Mouse (Mus musculus) T-helper 1 cell (primary cell): Measurements from ENCODE around the gene Tmem132a.

Experiments
- in situ Hi-C: fragments of 300-600 bp; cut with MboI, MseI; formaldehyde crosslinking; loops from one replicate; pipeline ENCODE4 v1.15.1; 2025; ENCODE audit warnings: high pct_unique_total_duplicates

Tmem132a gene

DNA sequence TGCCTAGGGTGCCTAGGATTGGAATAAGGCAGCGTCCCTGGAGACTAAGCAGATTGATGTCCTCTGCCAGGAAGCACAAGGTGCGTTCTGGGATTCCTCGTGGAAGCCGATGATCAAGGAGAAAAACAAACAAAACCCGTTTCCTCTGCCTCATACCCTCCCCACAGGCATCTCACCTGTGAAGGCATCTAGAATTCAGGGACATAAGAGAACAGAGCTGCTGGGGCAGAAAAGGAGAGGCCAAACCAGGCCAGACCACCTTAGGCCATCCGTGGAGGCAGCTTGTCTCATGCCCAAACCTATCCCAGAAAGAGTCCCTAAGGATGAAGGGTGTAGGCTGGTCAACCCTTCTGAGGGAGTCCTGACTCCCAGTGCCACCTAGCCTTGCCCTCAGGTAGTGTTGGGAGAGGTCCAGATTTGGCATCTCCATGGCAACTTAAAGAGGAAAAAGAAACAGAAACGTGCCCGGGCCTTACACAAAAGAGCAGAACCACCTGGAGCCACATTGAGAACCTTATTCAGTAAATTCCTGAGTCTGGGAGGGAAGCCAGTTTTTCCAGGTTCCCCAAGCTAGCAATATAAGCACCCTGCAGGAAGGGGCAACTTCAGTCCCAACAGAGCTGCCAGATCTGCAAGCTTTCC is at the start of gene Tmem132a:
Gene Tmem132a, minus strand, starts transcription at position 55 of the 642 bp plus-strand sequence.
- in situ Hi-C loops = no loop called here

DNA sequence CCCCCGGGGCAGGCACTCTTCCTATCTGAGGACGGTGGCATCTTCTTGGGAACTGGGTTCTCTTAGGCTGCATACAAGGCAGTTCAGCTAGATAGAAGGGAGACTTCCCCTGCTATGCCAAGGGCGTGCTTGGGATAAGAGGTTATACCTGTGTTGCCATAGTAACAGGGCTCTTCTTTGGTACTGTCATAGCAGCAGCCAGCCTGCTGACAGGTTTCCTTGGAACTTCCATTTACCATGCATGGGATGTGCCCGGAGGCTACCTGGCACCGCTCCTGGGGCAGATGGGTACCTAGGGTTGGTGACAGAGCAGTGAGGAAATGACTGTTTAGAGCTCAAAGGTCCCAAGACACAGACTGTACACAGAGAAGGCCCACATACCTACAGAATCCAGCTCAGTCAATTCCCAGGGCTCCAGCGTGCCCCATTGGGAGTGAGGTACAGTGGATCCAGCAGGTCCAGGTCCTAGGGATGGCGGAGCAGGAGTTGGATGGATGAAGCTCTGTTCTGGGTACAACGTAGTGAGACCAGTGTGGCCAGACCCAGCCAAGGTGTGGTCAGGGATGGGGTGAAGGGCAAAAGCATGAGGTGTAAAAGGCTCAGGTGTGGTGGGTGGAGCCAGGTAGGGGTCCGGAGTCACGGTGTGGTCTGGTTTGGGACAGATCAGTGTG is 48.7 kb upstream of the Tmem132a start:
- in situ Hi-C loops = loop anchor here (10.0 kb wide), 1 partner anchor 46 kb away; no protein-coding TSS in a partner anchor

DNA sequence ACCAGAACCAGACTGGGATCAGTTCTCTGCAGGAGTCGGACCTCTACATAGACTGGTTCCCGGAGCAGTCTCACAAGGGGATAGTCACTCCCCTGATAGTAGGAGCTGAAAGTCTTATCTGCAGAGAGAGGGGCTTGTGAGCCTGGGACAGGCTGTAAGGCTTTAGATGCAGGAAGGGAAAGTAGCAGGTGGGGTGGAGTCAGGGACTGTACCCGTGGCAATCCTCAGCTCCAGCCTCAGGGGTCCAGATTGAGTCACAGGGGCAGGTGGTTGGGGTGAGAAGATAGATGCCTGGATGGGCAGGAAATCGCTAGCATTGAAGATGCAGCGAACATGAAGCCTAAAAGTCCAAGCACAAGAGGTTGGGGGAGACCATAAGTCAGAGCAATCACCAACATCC is 46.8 kb upstream of the Tmem132a start:
- in situ Hi-C loops = loop anchor here (10.0 kb wide), 1 partner anchor 48 kb away; no protein-coding TSS in a partner anchor

DNA sequence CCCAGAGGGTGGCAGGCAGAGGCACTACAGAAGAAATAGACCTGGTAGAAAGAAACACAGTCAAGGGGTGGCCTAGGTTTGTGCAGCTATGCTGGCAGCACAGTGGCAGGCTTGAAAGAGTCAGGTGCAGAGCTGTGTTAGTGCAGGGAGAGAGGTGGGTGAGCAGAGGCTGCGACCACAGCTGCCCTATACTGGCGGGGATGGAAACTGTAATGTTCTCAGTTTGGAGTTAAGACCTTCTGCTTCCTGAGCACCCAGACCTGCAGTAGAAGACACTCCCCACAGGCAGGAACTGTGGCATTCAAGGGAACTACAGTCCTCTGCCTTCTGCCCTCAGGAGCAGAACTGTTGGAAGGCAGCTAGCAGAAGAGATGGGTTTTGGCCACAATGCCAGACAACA is 45.1 kb upstream of the Tmem132a start:
- in situ Hi-C loops = loop anchor here (10.0 kb wide), 1 partner anchor 50 kb away; no protein-coding TSS in a partner anchor

DNA sequence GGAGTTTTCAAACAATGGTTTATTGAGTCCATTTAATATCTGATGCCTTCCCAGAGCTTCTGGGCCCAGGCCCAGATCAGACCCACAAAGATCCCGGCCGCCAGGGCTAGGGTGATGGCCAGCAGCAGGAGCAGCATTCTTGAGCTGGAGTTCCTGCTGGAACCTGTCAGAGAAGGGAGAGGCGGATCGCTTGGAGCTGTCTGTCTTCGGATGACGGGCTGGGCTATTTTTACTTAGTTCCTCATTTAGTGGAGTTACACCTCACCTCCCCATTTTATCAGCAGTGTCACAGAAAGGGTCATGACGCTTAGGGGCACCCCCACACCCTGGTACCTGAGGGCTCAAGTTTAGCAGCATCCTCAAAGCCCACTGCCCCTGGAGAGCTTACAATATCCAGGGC is 44.6 kb upstream of the Tmem132a start:
- in situ Hi-C loops = loop anchor here (10.0 kb wide), 1 partner anchor 51 kb away; no protein-coding TSS in a partner anchor

DNA sequence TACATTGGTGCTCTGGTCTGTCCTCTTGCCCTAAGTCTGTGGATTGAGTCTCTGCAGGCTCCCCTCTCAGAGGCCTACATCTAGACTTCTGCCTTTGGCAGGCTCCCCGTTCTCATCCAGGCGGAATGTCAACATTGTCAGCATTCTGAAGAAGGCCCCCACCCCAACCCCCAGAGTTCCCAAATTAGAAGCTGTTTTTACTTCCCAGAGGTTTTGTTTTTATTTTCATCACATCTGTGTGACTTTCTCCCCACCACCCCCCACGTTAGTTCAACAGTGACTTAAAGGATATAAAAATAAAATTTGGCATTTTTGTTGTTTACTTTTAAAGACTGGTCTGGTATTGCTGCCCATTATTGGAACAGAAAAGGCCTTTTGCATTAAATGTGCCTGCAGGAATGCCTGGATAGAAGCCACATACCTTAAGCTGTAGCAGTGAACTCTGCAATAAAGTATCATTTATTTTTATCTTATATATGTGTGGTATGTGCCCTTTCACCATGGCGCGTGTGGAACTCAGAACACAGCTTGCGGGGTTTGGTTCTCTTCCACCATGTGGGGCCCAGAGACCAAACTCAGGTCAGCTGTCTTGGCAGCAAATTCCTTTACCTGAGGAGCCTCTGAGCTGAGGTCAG is 39.5 kb upstream of the Tmem132a start:
- in situ Hi-C loops = no loop called here

DNA sequence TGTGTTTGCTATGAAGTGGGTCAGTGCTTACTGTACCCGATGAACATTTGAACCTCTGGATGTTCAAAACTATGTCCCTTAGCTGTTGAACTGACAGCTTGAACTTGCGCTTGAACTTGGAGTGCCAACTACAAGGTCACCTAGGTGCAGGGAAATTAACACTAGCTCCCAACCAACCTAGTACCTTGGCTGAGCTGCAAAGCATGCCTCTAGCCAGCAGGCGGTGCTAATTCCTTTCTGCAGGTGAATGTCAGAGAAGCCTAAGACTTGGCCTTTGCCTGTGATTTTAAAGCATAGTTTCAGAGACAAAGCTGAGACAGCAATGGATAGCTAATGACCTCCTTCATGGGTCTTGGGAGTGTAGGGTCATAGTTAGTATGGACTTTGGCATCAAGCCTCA is 38.2 kb upstream of the Tmem132a start:
- in situ Hi-C loops = no loop called here

DNA sequence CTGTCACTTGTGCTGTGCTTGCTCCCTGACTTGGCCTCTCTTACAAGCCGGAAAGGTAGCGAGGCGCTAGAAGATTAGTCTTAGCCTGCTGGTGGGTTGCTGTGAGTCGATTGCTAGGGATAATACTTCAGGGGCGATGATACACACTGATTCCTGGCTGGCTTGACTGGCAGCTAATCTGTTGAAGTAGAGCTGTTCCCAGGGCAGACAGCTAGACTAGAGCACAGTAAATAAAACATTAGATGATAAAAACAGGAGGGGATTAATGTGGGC is 35.9 kb upstream of the Tmem132a start:
- in situ Hi-C loops = no loop called here

DNA sequence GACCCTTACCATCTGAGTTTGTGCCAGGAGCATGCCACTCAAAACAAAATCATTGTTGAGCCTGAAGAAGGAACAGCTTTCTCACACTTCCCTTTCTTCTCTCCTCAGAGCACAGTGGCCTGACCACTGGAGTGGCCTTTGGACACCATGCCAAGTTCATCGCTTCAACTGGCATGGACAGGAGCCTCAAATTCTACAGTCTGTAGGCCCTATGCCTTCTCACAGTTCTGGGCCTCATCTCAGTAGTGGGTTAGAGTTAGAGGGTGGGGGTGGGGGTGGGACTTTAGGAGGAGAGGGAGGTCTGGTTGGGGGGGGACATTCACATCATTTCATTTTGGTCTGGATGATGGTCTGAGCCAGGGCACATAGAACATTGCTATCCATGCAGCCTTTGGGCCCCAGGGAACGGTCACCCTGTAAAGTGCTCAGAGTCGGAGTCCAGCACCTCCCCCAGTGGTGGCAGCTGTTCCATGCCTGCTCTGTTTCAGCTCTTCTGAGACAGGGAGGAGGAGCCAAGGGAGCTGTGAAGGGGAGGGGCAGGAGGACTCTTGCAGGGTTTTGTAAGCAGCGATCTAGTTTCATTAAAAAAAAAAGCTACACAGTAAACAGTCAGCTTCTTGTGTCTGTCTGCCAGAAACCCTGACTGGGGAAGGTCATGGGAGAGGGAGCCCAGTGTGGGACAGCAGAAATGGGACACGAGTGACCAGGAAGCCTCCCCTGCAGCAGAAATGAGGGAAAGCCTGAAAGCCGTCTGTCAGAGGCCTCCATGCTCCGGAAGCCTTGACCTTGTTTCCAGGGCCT is 35.4 kb upstream of the Tmem132a start:
- in situ Hi-C loops = no loop called here

DNA sequence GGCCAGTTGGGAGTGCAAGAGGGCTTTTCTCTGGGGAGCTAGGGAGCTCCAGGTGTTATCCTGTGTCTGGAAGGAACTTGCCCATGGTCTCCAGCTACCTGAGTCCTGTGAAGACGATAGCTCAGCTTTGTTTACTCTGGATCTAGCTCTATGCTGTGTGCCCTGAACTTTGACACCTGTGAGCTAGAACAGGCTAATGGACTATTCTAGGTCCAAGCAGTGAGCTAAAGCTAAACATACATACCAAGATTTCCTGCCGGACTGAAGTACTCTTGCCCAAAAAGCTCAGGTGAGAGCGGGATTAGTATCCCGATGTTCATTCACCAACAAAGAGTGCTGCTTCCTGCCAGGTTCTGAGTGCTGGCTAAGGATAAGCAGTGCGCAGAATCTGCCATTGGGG is 34.8 kb upstream of the Tmem132a start:
- in situ Hi-C loops = no loop called here

DNA sequence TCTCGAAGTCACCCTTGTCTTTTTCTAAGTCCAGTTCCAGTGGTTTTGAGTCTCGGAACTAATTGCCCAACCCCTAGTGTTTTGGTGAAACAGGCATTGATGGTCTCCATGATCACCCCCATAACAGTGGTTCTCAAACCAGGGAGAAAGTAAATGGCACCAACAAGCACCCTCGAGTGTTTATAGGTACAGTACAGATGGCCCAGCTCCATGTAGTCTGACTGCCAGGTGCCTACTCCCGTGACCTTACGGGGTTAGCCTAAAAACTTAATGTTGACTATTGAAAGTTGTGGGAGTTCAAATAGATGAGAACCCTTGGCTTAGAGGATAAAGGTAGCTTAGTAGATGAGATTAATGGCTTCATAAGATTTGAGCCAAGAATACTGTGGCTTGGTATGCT is 31.3 kb upstream of the Tmem132a start:
- in situ Hi-C loops = no loop called here

DNA sequence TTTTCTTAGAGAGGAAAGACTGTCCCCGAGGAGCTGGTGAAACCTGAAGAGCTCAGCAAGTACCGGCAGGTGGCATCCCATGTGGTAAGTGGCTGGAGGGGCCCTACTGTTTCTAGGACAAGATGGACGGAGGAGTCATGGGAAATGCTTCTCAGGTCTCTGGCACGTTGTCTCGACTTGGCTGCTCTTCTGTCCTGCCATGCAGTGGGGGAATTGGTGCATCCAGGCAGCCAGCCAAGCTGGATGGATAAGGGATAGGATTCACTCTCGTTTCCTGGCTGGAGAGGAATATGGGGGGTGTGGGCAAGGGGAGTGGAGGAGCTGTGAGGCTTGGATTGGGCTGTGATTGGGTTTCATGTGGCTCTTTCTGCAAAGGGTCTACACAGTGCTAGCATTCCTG is 30.6 kb upstream of the Tmem132a start:
- in situ Hi-C loops = no loop called here

DNA sequence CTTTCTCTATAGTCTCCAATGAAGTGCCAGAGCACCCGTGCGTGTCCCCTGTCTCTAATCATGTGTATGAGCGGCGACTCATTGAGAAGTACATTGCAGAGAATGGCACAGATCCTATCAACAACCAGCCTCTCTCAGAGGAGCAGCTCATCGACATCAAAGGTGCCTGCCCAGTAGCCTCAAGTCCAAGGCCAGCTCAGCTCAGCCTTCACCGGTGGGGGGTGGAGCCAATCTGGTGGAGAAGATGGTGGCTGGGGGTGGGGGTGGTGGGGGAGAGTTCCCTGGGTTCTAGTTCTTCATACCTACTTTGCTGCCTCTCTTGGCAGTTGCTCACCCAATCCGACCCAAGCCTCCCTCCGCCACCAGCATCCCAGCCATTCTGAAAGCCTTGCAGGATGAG is 27.8 kb upstream of the Tmem132a start:
- in situ Hi-C loops = no loop called here

DNA sequence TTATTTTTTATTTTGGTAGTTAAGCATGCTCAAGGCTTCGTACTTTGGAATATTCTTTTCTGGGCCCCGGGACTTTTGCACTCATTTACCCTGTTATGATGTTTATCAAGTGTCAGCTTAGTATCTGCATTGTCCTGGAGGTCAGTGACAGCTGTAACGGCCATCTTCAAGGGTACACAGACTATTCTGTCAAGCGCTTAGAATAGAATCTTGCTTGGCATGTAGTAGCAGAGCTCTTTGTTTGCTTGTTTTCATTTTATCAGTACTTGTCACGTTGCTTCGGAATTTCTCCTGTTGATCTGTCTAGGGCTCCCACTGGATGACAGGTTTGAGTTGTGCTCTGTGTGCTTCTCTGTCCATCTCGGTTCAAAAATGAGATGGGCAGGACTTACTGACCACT is 27.1 kb upstream of the Tmem132a start:
- in situ Hi-C loops = no loop called here

DNA sequence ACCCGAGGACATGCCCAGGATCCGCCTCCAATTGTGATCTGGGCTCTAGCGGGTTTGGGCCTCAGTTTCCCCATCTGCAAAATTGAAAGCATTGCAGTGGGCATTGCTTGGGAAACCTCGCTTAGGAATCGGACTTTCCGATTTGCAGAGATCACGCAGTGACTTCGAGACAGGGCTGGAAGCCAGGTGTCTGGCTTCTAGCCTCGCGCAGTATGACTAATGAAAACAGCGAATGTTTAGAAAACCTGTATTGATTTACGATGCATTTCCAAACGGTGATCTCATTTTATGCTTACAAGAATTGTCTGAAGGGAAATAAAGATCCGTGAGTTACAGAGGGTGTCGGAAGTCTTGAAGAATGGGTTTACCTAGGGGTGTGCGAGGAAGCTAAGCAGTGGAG is 26.0 kb upstream of the Tmem132a start:
- in situ Hi-C loops = no loop called here

DNA sequence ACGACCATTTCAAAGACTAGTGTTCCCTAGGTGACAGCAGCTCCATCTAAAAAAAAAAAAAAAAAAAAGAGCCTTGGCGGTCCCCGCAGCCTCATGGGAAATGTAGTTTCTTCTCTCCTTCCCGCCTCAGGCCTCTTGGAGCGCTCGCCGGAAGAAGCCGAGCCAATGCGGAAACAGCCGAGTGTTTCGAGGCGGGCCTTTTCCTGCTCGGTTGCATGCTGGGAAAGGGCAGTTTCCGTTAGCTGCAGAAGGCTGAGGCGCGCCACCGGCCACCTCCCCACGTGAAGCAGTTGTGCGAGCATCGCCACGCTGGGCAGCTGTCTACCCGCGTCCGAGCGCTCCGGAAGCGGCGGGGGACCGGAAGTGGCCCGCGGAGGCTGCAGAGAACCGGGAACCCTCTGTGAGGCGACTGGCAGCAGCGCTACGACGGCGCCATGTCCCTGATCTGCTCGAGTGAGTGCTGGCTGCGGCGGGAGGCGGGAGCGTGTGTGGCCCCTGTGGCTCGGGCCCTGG is 25.3 kb upstream of the Tmem132a start, which contains the start of gene Prpf19:
Gene Prpf19, plus strand, starts transcription at position 216 of the 513 bp plus-strand sequence.
- in situ Hi-C loops = no loop called here

DNA sequence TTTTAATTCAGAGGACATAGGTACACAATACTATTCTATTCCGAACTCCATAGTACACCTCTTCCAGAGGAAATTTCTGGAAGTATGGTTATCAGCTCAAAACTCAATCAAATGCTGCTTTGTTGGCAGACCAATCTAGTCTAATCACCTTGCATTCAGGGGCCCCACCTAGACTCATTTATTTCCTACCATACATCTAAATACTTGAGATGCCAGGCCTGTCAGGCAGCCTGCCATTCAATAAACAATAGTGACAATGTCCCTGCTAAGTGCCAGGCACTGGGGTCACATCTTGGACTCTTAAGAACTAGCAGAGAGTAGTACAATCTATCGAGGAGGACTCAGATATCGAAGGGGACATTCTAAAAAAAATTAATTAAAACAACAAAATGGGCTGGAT is 22.5 kb upstream of the Tmem132a start:
- in situ Hi-C loops = no loop called here

DNA sequence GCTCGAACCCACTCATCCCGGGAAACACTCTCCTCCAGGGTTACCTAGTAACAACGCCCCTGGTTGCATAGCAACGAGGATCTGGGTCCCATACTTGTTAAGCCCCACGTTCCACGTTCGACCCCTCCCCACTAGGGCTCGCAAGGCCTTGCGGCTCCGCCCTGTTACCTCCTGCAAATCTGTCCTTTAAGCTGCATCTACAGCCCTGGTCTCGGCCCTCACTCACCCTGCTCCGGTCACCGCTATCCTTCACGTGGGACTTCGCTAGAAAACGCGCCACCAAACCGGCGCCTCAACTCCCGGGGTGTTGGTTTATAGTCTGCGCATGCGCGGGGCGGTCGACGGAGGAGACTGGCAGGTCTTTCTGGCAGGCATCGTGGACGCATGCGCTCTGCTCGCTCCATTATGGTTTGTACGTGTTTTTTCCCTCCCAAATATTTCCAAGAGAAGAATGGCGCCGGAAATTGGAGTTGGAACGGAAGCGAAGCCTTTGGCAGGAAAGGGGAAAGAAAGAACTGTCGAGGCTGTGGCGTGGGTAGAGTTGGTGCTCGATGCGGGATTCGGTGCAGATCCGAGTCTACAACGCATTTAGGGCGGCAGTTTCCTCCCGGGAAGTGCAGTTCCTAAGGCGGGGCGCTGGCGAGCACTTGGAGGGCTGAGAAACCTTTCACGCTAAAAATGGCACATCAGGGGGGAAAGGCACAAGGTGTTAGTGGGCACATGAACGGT is 11.8 kb upstream of the Tmem132a start, which contains the start of gene Tmem109:
Gene Tmem109, minus strand, starts transcription at position 576 of the 729 bp plus-strand sequence.
- in situ Hi-C loops = no loop called here

DNA sequence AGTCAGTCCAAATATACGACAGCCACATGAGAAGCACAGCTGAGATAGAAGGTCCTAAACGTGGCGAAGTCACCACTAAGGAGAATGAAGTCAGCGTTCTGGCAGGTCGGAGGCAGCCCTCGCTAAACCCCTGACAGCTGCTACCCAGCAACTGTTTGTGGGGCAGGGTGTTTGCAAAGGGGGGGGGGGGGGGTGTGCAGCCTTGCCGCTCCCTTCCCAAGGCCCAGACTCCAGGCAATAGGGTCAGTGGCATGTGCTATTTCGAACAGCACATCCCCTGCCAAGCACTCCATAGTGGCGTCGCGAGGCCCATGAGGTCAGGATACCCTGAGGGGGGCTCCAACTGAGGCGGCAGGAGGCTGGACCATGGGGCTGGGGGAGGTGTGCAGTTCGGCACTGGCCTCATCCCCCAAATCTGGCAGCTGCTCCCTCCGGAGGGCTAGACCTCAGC is 11.3 kb upstream of the Tmem132a start:
- in situ Hi-C loops = no loop called here

DNA sequence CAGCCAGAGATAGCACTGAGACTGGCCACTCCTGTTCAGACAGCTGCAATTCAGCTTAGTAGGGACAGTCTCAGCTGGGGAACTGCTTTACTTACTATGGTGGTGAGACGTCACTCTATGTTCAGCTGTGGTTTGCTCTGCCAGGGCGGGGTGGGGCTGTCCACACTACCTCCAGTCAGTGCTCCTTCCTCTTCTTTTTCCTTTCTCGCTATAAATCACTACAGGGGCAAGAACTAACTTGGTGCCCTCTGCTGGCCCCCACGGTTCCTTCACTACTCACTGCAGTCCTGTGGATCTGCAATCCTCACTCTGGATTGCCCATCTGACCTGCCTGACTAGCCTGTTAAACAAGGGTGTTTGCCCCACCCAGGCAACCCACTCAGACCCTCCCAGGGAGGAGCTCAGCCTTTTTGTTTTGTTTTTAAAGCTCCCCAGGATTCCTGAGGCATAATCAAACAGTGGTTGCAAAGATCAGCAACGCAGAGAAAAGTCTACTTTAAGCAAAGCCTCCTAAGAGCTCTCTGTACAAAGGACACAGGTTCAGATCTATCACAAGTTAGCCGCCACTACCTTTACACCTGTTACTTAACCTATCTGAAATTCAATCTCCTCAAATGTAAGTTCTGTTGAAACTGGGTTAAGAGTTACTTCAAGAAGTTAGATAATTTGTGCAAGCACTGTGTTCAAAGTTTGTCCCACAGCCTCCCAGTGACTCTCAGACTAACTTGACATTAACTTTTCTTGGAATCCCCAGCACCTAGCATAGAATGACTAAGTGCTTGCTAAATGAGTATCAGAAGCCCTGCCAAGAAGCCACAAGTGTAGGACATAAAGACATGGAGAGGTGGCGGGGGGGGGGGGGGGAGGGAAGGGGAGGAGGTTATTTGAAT is 10.6 kb upstream of the Tmem132a start:
- in situ Hi-C loops = no loop called here
